Mouse (Mus musculus): ENCODE measurements around the gene Fam219b. TPM values are rescaled to one million over a fixed set of nuclear protein-coding genes. Genes with fewer than 3 reads are reported as not detected.

The Fam219b gene
- polyA plus RNA-seq, 1 experiment from 2014 or later = 20.6 TPM

DNA sequence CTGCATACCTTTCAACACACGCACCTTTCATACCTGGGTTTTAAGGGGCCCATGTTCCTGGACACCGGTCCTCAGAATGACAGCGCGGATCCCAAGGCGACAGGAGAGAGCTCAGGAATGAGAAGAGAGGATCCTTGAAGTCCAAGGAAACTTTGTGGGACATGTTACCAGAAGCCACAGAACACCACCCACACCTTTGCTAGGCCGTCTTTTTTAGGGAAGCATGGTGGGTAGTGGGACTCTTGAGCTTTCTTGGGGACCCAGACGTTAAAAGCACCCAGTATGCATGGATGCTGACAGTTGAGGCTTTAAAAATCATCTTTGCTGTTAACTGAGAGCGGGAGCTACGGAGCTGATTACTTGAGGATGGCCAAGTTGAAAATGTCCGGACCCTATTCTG lies 32.4 kb upstream of the Fam219b start:
- Histone ChIP-seq H3K27me3 (peaks cover 76% of the 10 kb centered on the region), H3K9ac (replicated peaks) (no peak overlapping the region), H3K27ac (no peak overlapping the region), H3K4me1 (replicated peaks) (peaks cover 30% of the 10 kb centered on the region), H3K36me3 (no peaks in the 10 kb centered on the region), H3K4me2 (peak overlapping the region; percentile 84), H3K9me3 (no peaks in the 10 kb centered on the region), H3K4me3 (replicated peaks) (peak overlapping the region; percentile 47)
- no peak for ATAC-seq (ENCODE audit: insufficient number of reproducible peaks, insufficient read depth, low FRiP score, low TSS enrichment, low read depth)
- WGBS = 50% methylated on average over 10 of the region's 10 CpGs

DNA sequence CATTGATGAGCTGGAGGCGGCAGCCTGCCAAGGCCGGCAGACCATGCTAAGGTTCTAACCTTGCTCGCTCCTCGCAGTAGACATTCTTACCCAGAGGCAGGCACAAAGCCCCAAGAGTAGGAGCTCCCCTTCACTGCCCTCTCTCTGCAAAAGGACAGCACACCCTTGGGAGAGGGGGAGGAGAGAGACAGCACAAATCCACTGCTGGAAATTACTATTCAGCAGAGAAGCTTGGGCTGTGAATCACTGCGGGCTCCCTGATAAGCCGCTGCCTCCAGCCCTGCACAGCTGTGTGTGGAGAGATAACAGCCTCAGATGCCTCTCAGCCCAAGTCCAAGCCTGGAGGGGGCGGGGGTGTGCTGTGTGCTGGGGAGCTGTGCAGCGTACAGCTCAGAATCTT lies 31.6 kb upstream of the Fam219b start:
- Histone ChIP-seq H3K27ac (no peak overlapping the region), H3K9ac (replicated peaks) (no peak overlapping the region), H3K4me3 (replicated peaks) (no peak overlapping the region), H3K4me2 (no peak overlapping the region), H3K9me3 (no peaks in the 10 kb centered on the region), H3K36me3 (no peaks in the 10 kb centered on the region), H3K4me1 (replicated peaks) (peaks cover 30% of the 10 kb centered on the region), H3K27me3 (peaks cover 72% of the 10 kb centered on the region)
- 18% methylated on average over 8 of the region's 8 CpGs for WGBS
- no peak for ATAC-seq (ENCODE audit: insufficient number of reproducible peaks, insufficient read depth, low FRiP score, low TSS enrichment, low read depth)

DNA sequence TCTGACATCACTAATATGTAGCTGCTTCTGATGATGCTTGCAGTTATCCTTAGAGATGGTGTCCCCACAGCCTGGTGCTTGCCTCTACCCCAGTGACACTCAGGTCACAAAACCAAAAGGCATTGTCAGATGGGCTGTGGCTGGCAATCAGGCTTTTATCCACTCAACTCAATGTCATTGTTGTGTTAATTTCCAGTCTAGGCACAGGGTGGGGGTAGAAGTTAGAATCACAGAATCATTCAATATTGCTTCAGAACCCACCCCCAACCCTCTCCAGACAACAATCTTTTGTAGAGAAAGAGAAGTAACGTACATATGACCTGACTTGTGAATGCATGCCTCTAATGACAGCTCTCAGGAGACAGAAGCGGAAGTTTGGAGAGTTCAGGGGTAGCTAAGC lies 26.8 kb upstream of the Fam219b start:
- Histone ChIP-seq H3K27me3 (peaks cover 23% of the 10 kb centered on the region), H3K9me3 (no peaks in the 10 kb centered on the region), H3K4me3 (replicated peaks) (no peak overlapping the region), H3K9ac (replicated peaks) (no peak overlapping the region), H3K36me3 (no peaks in the 10 kb centered on the region), H3K4me1 (replicated peaks) (no peaks in the 10 kb centered on the region), H3K27ac (no peak overlapping the region), H3K4me2 (no peak overlapping the region)
- ATAC-seq (ENCODE audit: insufficient number of reproducible peaks, insufficient read depth, low FRiP score, low TSS enrichment, low read depth) = no peak
- 77% methylated on average over 2 of the region's 2 CpGs for WGBS

DNA sequence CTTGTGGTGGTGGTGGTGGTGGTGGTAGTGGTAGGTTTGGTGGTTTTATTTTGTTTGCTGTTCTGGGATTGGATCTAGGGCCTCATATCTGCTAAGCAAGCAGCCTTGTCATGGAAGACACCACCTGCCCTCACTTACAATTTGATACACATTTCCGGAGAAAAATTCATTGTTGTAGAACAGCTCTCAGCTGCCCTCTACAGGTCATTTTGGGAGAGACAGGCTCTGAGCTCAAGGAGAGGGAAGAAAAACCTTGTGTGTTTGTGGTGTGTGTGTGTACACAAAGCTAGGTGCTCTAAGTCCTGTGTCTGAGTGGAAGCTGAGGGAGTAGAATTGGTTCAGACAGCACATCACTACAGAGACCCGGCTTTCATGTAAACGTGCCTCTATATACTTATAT lies 20.2 kb upstream of the Fam219b start:
- WGBS = 5% methylated on average over 3 of the region's 3 CpGs
- H3K9me3 ChIP-seq = no peaks in the 10 kb centered on the region
- ATAC-seq (ENCODE audit: insufficient number of reproducible peaks, insufficient read depth, low FRiP score, low TSS enrichment, low read depth) = no peak
- H3K4me3 ChIP-seq (replicated peaks) = no peak overlapping the region
- H3K27me3 ChIP-seq = no peaks in the 10 kb centered on the region
- H3K9ac ChIP-seq (replicated peaks) = no peak overlapping the region
- H3K4me1 ChIP-seq (replicated peaks) = peaks cover 3% of the 10 kb centered on the region
- no peak overlapping the region for H3K4me2 ChIP-seq
- H3K27ac ChIP-seq = no peak overlapping the region
- H3K36me3 ChIP-seq = no peaks in the 10 kb centered on the region

DNA sequence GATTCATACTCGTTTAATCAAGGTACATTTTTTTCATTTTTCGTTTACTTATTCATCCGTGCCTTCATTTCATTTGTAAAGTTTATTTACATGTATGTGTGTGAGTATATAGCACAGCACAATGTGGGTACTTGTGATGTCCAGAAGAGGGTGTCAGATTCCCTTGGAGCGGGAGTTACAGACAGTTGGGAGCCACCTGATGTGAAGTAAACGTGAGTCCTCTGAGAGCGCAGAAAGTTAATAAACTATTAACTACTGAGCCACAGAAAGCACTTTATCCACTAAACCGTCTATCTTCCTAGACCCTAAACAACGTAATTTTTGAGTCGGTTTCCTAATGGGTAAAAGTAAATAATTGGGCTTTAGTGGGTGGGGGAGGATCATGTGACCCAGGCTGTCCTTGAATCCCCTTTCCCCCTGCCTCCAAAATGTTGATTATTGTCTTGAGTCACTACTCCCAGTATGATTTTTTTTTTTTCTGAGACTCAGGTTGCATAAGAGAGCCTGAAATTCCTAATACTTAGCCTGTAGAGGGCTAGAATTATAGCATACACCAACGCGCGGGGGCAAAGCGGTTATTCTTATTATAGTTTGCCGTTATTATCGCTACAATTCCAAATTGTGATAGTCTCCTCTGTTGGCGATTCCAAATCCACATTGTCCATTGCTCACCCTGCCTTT lies 16.8 kb upstream of the Fam219b start:
- peak; percentile 45 for ATAC-seq (ENCODE audit: insufficient number of reproducible peaks, insufficient read depth, low FRiP score, low TSS enrichment, low read depth)
- peak overlapping the region; percentile 90; the same call in 1 of the 2 replicates for H3K27ac ChIP-seq
- 26% methylated on average over 16 of the region's 16 CpGs for WGBS

DNA sequence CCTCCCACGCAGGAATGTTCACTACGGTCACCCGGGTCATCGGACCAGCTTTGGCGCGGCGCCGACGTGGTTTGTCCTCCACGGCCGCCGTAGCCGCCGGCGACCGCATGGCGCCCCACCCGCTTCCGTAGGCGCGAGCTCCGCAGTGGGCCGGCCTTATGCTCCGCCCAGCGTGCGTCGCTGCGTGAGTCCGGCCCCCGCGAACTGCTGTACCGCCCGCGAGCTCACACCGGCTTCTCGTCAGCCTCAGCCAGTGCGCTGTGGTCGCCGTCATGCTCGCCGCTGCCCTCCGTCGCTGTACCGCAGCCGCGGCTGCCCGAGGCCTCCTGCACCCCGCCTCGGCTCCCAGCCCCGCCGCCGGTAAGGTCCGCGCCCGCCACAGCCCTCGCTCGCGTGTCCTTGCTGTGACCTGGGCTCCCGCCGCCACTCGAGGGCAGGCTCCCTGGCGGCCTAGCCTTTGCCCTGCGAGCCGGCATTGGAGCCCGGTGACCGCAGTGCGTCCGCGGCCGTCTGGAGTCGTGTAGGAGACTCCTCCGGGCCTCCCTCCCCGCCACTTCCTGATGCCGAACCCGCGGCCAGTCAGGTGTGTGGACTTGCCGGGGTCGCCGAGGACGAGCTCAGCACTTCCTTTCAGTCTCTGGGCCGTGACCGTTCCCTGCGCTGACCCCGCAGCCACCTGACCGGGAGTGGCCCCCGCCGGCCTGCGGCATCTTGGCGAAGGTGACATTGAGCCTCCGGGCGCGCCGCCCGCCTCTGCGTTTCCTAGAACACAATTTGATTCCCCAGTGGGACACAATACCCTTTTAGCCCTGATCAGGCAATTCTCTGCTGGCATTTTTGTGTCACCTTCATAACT lies 16.0 kb upstream of the Fam219b start, which contains the start of gene Cox5a:
Cox5a (plus strand) TSS at position 219 of the 856 bp plus-strand sequence.
- WGBS = under 1% methylated on average over 87 of the region's 95 CpGs
- Histone ChIP-seq H3K27me3 (no peaks in the 10 kb centered on the region), H3K4me1 (replicated peaks) (peaks cover 19% of the 10 kb centered on the region), H3K4me2 (peak within 1 kb of the TSS; percentile 81), H3K27ac (peak within 1 kb of the TSS; percentile 90), H3K36me3 (no peaks in the 10 kb centered on the region), H3K4me3 (replicated peaks) (peak within 1 kb of the TSS; percentile 98), H3K9me3 (no peaks in the 10 kb centered on the region), H3K9ac (replicated peaks) (peak within 1 kb of the TSS; percentile 94)
- peak; percentile 96 for ATAC-seq (ENCODE audit: insufficient number of reproducible peaks, insufficient read depth, low FRiP score, low TSS enrichment, low read depth)

More for the DNA sequence above, 16.8 kb upstream of the Fam219b start:
- peak overlapping the region; percentile 98 for H3K4me3 ChIP-seq (replicated peaks)
- H3K27me3 ChIP-seq = no peaks in the 10 kb centered on the region
- peak overlapping the region; percentile 94 for H3K9ac ChIP-seq (replicated peaks)
- H3K36me3 ChIP-seq = no peaks in the 10 kb centered on the region
- H3K4me2 ChIP-seq = peak overlapping the region; percentile 81
- peaks cover 19% of the 10 kb centered on the region for H3K4me1 ChIP-seq (replicated peaks)
- H3K9me3 ChIP-seq = no peaks in the 10 kb centered on the region

DNA sequence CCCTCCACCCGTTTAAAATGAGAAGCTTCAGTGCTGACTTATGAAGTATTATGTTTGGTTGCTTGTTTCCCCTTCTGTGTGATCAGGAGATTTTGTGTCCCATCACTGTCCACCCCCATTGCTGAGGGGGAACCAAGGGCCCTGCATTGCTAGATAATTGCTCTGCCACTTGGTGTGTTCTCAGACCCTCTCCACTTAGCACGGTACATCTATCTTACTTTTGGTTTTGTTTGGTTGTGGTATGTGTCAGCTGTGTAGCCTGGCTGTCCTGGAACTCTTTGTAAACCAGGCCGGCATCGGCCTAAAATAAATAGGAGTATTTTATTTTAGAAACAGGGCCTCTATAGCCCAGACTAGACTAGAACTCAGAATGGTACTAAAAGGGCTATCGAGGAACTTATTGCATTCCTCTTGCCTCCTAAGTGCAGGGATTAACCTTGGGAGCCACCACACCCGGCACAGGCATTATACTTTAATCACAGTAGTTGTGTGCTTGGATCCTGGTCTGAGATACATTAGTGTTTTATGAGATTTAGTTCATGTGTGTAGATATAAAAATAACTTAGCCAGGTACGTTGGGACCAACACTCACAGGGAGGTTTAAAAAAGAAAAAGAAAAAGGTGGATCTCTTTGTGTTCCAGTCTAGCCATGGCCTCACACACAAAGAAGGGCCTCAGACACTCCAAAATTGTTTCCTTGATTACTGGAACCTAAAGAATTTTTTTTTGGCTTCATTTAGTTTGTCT lies 15.0 kb upstream of the Fam219b start:
- no peak for ATAC-seq (ENCODE audit: insufficient number of reproducible peaks, insufficient read depth, low FRiP score, low TSS enrichment, low read depth)
- Histone ChIP-seq H3K27me3 (no peaks in the 10 kb centered on the region), H3K36me3 (no peaks in the 10 kb centered on the region), H3K9ac (replicated peaks) (peak overlapping the region; percentile 94), H3K4me2 (peak overlapping the region; percentile 81), H3K4me1 (replicated peaks) (peaks cover 19% of the 10 kb centered on the region), H3K4me3 (replicated peaks) (peak overlapping the region; percentile 98), H3K9me3 (no peaks in the 10 kb centered on the region), H3K27ac (no peak overlapping the region)
- 34% methylated on average over 7 of the region's 7 CpGs for WGBS

DNA sequence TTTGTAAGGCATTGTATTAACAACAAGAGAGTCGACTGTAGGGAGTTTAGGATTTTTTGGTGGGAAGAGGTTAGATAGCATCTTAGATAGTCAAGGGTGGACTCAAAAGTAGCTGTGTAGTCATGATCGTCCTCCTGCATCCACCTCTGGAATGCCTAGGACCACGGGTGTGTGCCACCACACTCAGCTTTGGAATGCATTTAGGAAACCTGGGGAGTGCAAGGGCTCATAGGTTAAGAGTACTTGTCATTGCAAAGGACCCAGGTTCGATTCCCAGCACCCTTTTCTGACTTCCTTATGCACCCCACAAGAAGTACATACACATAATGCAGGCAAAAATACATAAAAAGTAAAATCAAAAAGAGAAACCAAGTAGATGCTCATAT lies 14.5 kb upstream of the Fam219b start:
- 78% methylated on average over 4 of the region's 4 CpGs for WGBS
- no peak for ATAC-seq (ENCODE audit: insufficient number of reproducible peaks, insufficient read depth, low FRiP score, low TSS enrichment, low read depth)
- 0 out of 2 replicates have a peak overlapping the region, but pooled peaks have one; percentile 98 for H3K4me3 ChIP-seq (replicated peaks)

DNA sequence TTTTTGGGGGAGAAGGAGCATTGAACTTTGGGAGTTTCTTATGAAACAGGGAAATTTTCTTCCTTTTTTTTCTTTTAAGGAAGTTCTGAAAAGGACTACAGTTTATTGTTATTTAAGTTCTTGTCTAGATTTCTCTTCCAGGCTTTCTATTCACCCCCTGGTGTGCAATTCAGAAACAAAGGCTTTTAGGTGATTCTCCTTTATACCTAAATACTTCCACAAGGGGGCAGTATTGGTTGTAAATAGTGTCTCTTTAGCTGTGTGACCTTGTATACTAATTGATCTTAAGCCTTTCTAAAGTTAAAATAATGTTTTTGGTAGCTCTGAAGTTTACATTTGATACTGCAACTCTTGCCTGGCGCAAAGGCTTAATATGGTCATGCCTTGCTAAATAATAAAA lies 13.6 kb upstream of the Fam219b start:
- Histone ChIP-seq H3K4me3 (replicated peaks) (no peak overlapping the region), H3K27ac (no peak overlapping the region), H3K4me2 (no peak overlapping the region), H3K4me1 (replicated peaks) (peaks cover 19% of the 10 kb centered on the region), H3K9ac (replicated peaks) (no peak overlapping the region), H3K9me3 (no peaks in the 10 kb centered on the region), H3K27me3 (no peaks in the 10 kb centered on the region), H3K36me3 (0 out of 2 replicates have a peak, but pooled peaks cover 2% of the 10 kb centered on the region)
- WGBS = 85% methylated on average over 1 of the region's 1 CpGs
- no peak for ATAC-seq (ENCODE audit: insufficient number of reproducible peaks, insufficient read depth, low FRiP score, low TSS enrichment, low read depth)

More for the DNA sequence above, 14.5 kb upstream of the Fam219b start:
- Histone ChIP-seq H3K27me3 (no peaks in the 10 kb centered on the region), H3K9me3 (no peaks in the 10 kb centered on the region), H3K4me2 (peak overlapping the region; percentile 81), H3K4me1 (replicated peaks) (peaks cover 19% of the 10 kb centered on the region), H3K9ac (replicated peaks) (no peak overlapping the region), H3K27ac (no peak overlapping the region), H3K36me3 (no peaks in the 10 kb centered on the region)

DNA sequence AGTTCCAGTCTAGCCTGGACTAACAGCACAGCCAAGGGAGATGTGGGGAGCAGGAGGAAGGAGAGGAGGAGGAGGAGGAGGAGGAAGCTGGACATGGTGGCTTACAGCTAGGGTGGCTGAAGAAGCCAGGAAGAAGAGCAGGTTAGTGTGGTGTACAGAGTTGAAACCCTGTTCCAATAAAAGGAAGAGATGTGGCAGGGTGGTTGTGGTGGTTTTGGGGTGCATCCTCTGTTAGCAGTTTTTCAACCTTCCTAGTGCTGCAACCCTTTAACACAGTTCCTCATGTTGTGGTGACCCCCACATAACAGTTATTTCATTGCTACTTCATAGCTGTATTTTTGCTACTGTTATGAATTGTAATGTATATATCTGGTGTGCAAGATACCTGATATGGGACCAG lies 12.9 kb upstream of the Fam219b start:
- H3K27me3 ChIP-seq = no peaks in the 10 kb centered on the region
- no peak for ATAC-seq (ENCODE audit: insufficient number of reproducible peaks, insufficient read depth, low FRiP score, low TSS enrichment, low read depth)
- peaks cover 19% of the 10 kb centered on the region for H3K4me1 ChIP-seq (replicated peaks)
- H3K9ac ChIP-seq (replicated peaks) = no peak overlapping the region
- no peak overlapping the region for H3K4me2 ChIP-seq
- H3K36me3 ChIP-seq = peaks cover 9% of the 10 kb centered on the region; the same call in 1 of the 2 replicates
- no peak overlapping the region for H3K27ac ChIP-seq
- H3K4me3 ChIP-seq (replicated peaks) = no peak overlapping the region
- no peaks in the 10 kb centered on the region for H3K9me3 ChIP-seq

DNA sequence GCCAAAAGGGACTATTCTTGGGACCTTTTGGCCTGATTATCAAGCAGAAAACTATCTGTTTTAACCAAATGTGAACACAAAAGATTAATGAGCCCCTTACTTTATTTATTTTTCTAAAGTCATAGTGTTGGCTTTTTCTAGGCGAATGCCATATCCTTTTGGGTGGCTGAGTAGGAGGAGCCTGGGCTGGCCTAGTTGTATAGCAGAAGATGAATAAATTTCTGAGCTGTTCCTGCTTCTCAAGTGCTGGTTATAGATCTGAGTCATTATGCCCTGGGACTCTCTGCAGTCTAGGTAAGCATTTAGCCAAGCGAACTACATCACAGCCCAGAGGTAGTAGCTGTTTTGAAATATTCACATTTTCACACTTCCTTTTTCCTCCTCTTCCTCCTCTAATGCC lies 11.8 kb upstream of the Fam219b start:
- Histone ChIP-seq H3K4me2 (no peak overlapping the region), H3K9ac (replicated peaks) (no peak overlapping the region), H3K27me3 (no peaks in the 10 kb centered on the region), H3K27ac (no peak overlapping the region), H3K4me1 (replicated peaks) (peaks cover 19% of the 10 kb centered on the region), H3K9me3 (no peaks in the 10 kb centered on the region), H3K4me3 (replicated peaks) (no peak overlapping the region), H3K36me3 (peaks cover 18% of the 10 kb centered on the region; the same call in 1 of the 2 replicates)
- 91% methylated on average over 2 of the region's 2 CpGs for WGBS
- no peak for ATAC-seq (ENCODE audit: insufficient number of reproducible peaks, insufficient read depth, low FRiP score, low TSS enrichment, low read depth)

All from limb, embryonic 12.5 days (tissue).